Mouse (Mus musculus): ENCODE results near the gene Pipox. TPM values are rescaled to one million over a fixed set of nuclear protein-coding genes. Genes with fewer than 3 reads are reported as not detected.

Pipox gene
- polyA plus RNA-seq, 1 experiment from 2014 or later = 16.0 TPM

DNA sequence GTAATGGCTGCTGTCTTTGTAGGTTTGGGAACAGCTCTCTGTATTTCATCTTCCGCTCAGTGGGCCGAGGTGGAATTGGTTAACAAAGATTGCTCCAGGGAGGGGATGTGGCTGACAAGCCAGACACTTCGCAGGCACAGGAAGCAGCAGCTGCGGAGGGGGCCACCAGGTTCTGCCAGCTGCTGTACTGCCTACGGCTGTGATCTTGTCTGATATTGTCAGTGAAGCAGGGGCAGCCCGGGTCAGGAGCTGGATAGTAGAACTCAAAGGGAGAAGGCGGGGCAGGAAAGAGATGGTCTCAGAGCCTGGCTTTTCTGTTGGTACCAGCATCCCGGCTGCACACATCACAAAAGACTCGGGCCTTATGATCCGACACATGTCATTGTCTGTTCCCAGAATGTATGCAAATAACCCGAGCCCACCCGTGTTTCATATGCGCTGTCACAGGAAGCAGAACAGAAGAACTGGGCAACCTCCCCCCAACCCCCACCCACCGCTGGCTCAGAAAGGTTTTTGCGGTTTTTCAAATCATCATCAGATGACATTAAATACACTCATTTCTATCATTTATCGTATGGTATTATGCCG, 6.4 kb downstream of the Pipox start:
- Histone ChIP-seq H3K4me1 (ENCODE audit: insufficient read depth, low read length) (no peaks in the 10 kb centered on the region), H3K36me3 (ENCODE audit: insufficient read depth, low read length) (no peaks in the 10 kb centered on the region), H3K9me3 (ENCODE audit: low read length) (no peaks in the 10 kb centered on the region), H3K9ac (replicated peaks; ENCODE audit: low read length) (no peak overlapping the region), H3K27ac (ENCODE audit: low read length) (no peak overlapping the region), H3K27me3 (ENCODE audit: insufficient read depth, low read length) (0 out of 2 replicates have a peak, but pooled peaks cover 3% of the 10 kb centered on the region), H3K4me3 (ENCODE audit: low read length) (no peak overlapping the region), H3K4me2 (replicated peaks; ENCODE audit: low read depth, low read length) (no peak overlapping the region)
- no peak for ATAC-seq (ENCODE audit: low FRiP score, low TSS enrichment)
- WGBS = 47% methylated on average over 17 of the region's 17 CpGs

DNA sequence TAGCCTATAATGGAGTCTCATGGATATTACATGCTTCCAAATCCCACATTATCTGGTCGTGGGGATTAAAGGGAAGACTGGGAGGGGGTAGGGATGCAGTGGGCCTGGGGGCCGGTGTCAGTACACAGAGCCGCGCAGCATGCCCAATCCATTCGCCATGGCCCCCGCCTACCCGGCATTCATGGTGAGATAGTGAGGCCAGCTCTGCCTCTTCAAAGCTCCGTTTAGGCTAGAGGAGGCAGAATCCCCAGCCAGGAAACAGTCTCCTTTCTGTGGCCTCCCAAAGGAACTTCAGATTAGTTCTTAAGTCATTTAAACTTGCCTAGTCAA, 8.7 kb downstream of the Pipox start:
- Histone ChIP-seq H3K4me3 (ENCODE audit: low read length) (no peak overlapping the region), H3K36me3 (ENCODE audit: insufficient read depth, low read length) (no peaks in the 10 kb centered on the region), H3K4me2 (replicated peaks; ENCODE audit: low read depth, low read length) (no peak overlapping the region), H3K27me3 (ENCODE audit: insufficient read depth, low read length) (0 out of 2 replicates have a peak, but pooled peaks cover 3% of the 10 kb centered on the region), H3K27ac (ENCODE audit: low read length) (no peak overlapping the region), H3K9me3 (ENCODE audit: low read length) (no peaks in the 10 kb centered on the region), H3K4me1 (ENCODE audit: insufficient read depth, low read length) (no peaks in the 10 kb centered on the region), H3K9ac (replicated peaks; ENCODE audit: low read length) (no peak overlapping the region)
- WGBS = 44% methylated on average over 8 of the region's 8 CpGs
- no peak for ATAC-seq (ENCODE audit: low FRiP score, low TSS enrichment)

DNA sequence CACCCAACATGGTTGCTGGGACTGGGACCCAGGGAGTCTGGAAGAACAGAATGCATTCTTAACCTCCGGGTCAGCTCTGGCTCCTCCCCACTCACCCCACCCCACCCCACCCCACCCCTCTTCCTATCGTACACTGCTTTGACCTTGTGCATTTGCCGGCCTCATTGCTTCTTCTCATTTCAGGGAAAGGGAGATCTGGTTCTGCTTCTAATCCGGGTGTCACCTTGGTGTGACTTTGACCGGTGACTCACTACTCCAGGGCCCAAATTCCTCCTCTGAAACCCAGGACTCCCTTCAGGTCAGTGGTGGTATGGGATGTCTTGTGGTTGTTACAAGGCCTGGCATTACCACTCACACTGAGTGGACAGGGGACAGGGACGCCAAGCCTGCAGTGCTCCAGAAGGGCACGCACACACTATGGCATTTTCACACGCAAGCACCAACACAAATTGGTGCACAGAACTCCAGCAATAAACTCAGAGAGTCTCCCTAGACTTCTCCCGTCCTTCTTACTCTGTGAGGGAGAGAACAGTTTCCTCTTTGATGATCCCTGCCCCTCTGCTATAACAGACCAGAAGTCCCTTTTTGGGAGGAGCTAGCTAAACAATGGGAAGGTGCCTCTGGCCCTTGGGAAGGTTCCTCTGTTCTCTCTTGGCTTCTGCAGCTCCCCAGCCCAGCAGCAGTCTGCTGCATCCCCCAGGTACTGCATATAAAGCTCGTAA, 9.2 kb downstream of the Pipox start:
- ATAC-seq (ENCODE audit: low FRiP score, low TSS enrichment) = no peak
- Histone ChIP-seq H3K4me3 (ENCODE audit: low read length) (no peak overlapping the region), H3K36me3 (ENCODE audit: insufficient read depth, low read length) (no peaks in the 10 kb centered on the region), H3K9ac (replicated peaks; ENCODE audit: low read length) (no peak overlapping the region), H3K27me3 (ENCODE audit: insufficient read depth, low read length) (0 out of 2 replicates have a peak, but pooled peaks cover 3% of the 10 kb centered on the region), H3K4me2 (replicated peaks; ENCODE audit: low read depth, low read length) (no peak overlapping the region), H3K4me1 (ENCODE audit: insufficient read depth, low read length) (no peaks in the 10 kb centered on the region), H3K9me3 (ENCODE audit: low read length) (no peaks in the 10 kb centered on the region), H3K27ac (ENCODE audit: low read length) (no peak overlapping the region)
- 35% methylated on average over 10 of the region's 10 CpGs for WGBS

DNA sequence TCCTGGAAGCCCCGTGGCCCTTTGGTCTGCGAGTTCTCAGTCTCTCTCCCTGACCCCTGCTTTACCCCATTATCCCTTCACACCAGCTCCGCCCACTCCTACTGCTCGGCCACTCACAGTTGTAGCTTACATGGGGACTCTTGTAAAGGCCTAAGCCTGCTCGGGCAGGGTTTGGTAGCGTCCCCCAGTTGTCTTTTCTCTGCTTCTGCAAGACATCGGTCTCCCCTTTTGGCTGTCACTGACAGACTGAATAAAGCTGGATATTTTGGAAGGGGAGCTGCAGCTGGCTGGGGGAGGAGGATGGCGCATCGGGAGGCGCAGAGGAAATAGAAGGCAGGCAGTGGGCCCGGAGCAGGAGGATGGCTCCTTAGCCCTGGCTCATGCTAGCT, 17.1 kb downstream of the Pipox start:
- H3K27ac ChIP-seq (ENCODE audit: low read length) = no peak overlapping the region

DNA sequence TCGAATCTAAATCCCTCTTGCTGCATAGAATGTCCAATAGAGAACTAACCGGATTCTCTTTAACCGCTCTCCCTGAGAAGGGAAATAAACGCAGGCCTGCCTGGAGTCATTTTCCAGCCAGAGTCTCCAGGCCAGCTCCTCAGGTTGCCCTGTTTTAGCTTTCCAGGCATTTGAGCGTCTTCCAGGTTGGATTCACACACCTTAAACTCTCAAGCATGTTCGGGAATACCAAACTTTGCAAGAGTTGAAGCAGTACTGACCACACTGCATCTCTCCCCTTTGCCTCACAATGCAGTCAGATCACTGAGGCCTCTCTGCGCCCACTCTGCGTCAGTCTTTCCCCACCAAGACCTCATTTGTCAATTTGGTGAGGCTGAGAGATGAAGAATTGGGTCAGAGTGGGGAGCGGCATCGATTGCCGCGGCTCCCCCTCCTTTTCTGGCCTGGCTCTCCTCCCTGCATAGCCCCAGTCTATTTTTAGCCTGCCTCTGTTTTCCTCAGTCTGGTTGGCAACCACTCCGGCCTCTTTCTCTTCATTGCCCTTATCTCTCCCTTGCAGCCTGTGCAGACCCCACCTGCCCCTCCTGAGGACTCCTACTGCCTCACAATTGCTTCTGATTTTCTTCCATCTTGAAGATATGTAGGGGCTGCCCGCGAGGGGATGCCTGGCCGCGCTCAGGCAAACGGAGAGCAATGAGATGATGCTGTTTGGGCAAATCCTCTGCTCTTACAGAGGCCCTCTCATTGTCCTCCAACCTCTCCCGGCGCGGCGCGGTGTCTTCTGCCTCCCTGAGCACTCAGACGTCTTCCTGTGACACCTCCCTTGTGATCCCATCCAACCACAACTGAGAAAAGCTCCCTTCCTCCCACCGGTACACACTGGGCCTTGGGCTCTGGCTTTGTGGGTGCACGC, 17.8 kb downstream of the Pipox start:
- H3K4me3 ChIP-seq (ENCODE audit: low read length) = no peak overlapping the region
- H3K27me3 ChIP-seq (ENCODE audit: insufficient read depth, low read length) = no peaks in the 10 kb centered on the region; the same call in 1 of the 2 replicates
- no peaks in the 10 kb centered on the region for H3K9me3 ChIP-seq (ENCODE audit: low read length)
- WGBS = 64% methylated on average over 26 of the region's 26 CpGs
- no peaks in the 10 kb centered on the region for H3K36me3 ChIP-seq (ENCODE audit: insufficient read depth, low read length)
- ATAC-seq (ENCODE audit: low FRiP score, low TSS enrichment) = no peak
- no peak overlapping the region for H3K9ac ChIP-seq (replicated peaks; ENCODE audit: low read length)
- no peak overlapping the region for H3K4me2 ChIP-seq (replicated peaks; ENCODE audit: low read depth, low read length)
- peaks cover 3% of the 10 kb centered on the region for H3K4me1 ChIP-seq (ENCODE audit: insufficient read depth, low read length)
- H3K27ac ChIP-seq (ENCODE audit: low read length) = no peak overlapping the region

More for the DNA sequence above, 17.1 kb downstream of the Pipox start:
- Histone ChIP-seq H3K4me3 (ENCODE audit: low read length) (no peak overlapping the region), H3K9me3 (ENCODE audit: low read length) (no peaks in the 10 kb centered on the region), H3K27me3 (ENCODE audit: insufficient read depth, low read length) (no peaks in the 10 kb centered on the region), H3K4me2 (replicated peaks; ENCODE audit: low read depth, low read length) (no peak overlapping the region), H3K9ac (replicated peaks; ENCODE audit: low read length) (no peak overlapping the region), H3K4me1 (ENCODE audit: insufficient read depth, low read length) (peaks cover 3% of the 10 kb centered on the region), H3K36me3 (ENCODE audit: insufficient read depth, low read length) (no peaks in the 10 kb centered on the region)
- 52% methylated on average over 11 of the region's 11 CpGs for WGBS
- ATAC-seq (ENCODE audit: low FRiP score, low TSS enrichment) = no peak

DNA sequence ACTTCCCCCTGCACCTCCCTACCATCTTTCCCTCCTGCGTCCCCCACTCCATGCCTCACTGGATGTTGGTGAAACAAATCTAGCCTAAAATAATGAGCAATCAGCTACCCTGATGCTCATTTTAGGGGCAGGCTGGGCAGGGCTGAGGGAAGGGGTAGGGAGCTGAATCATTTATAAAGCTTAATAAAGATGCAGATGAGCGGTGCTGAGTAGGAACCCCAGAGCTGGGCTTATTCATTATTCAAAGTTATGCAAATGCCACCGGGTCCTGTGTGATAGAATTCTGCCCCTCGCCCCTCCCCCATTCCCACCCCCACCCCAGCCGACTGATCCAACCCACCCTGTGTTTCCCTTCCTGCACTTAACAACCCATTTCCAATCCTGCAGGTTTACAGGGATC, 18.6 kb downstream of the Pipox start:
- no peak overlapping the region for H3K9ac ChIP-seq (replicated peaks; ENCODE audit: low read length)
- H3K27me3 ChIP-seq (ENCODE audit: insufficient read depth, low read length) = no peaks in the 10 kb centered on the region; the same call in 1 of the 2 replicates
- WGBS = 49% methylated on average over 5 of the region's 5 CpGs
- no peak for ATAC-seq (ENCODE audit: low FRiP score, low TSS enrichment)
- no peak overlapping the region for H3K4me2 ChIP-seq (replicated peaks; ENCODE audit: low read depth, low read length)
- H3K27ac ChIP-seq (ENCODE audit: low read length) = no peak overlapping the region
- H3K36me3 ChIP-seq (ENCODE audit: insufficient read depth, low read length) = no peaks in the 10 kb centered on the region
- no peak overlapping the region for H3K4me3 ChIP-seq (ENCODE audit: low read length)
- no peaks in the 10 kb centered on the region for H3K9me3 ChIP-seq (ENCODE audit: low read length)
- H3K4me1 ChIP-seq (ENCODE audit: insufficient read depth, low read length) = peaks cover 3% of the 10 kb centered on the region

DNA sequence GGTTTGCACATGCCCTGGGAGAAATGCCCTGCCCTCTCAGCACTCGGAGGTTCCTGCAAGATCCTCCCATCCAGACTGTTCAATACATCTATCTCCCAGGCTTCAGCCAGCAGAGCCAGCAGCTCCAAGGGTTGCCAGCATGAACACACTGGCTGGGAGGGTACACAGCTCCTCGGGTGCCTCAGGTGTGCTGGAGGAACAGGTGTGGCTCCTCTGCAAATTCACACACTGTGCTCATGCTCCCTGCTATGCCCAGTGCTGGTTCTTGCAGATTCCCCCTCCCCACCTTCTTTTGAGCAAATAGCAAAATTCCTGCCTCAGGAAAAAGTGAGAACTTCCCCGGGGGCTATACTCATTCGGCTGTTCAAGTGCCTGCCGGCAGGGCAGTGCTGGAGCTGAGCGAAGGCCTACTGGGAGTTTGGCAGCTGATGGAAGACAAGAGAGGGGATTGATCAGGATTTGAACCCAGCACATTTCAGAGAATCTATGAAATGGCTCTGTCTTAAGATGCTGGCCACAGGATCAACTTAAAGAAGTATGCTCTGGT, 19.1 kb downstream of the Pipox start:
- Histone ChIP-seq H3K27me3 (ENCODE audit: insufficient read depth, low read length) (no peaks in the 10 kb centered on the region; the same call in 1 of the 2 replicates), H3K27ac (ENCODE audit: low read length) (no peak overlapping the region), H3K36me3 (ENCODE audit: insufficient read depth, low read length) (no peaks in the 10 kb centered on the region), H3K4me1 (ENCODE audit: insufficient read depth, low read length) (peaks cover 3% of the 10 kb centered on the region), H3K9me3 (ENCODE audit: low read length) (no peaks in the 10 kb centered on the region), H3K9ac (replicated peaks; ENCODE audit: low read length) (no peak overlapping the region), H3K4me2 (replicated peaks; ENCODE audit: low read depth, low read length) (no peak overlapping the region), H3K4me3 (ENCODE audit: low read length) (no peak overlapping the region)
- 53% methylated on average over 6 of the region's 6 CpGs for WGBS
- ATAC-seq (ENCODE audit: low FRiP score, low TSS enrichment) = no peak

DNA sequence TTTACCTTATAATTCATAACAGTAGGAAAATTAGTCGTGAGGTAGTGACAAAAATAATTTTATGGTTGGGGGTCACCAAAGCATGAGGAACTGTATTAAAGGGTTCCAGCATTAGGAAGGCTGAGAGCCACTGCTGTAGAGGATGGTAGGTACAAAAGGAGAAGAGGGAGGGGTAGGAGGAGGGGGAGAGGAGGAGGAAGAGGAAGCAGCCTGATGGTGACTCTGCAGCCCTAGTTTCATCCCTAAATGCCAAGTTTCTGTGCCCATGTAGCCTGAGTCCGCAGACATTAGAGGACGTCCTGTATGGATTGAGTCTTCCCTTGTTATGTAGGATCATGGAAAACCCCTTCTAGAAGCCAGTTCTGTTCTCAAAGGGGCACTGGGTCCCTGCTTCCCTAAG, 20.8 kb downstream of the Pipox start:
- Histone ChIP-seq H3K27ac (ENCODE audit: low read length) (no peak overlapping the region), H3K4me3 (ENCODE audit: low read length) (no peak overlapping the region), H3K4me1 (ENCODE audit: insufficient read depth, low read length) (peaks cover 3% of the 10 kb centered on the region), H3K4me2 (replicated peaks; ENCODE audit: low read depth, low read length) (no peak overlapping the region), H3K27me3 (ENCODE audit: insufficient read depth, low read length) (no peaks in the 10 kb centered on the region; the same call in 1 of the 2 replicates), H3K36me3 (ENCODE audit: insufficient read depth, low read length) (no peaks in the 10 kb centered on the region), H3K9me3 (ENCODE audit: low read length) (no peaks in the 10 kb centered on the region), H3K9ac (replicated peaks; ENCODE audit: low read length) (no peak overlapping the region)
- WGBS = 39% methylated on average over 3 of the region's 3 CpGs
- ATAC-seq (ENCODE audit: low FRiP score, low TSS enrichment) = no peak

DNA sequence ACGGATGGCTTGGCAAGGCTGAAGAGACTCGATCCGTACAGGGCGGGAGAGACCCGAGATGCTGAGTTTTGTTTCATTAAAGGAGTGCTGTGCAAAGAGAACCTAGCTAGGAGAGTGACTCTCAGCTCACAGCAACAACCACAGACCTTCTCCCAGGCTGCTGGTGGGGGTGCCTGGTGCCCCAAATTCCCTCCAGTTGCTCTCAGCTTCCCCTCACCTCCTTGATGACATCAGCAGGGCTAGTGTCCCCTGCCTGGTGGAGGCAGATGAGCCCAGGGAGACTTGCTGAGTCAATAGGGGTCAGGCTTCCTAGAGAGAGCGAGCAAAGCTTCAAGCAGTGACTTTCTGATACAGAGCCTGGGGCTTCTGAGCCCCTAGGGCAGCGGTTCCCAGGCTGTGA, 21.2 kb downstream of the Pipox start:
- no peak for ATAC-seq (ENCODE audit: low FRiP score, low TSS enrichment)
- no peaks in the 10 kb centered on the region; the same call in 1 of the 2 replicates for H3K27me3 ChIP-seq (ENCODE audit: insufficient read depth, low read length)
- H3K36me3 ChIP-seq (ENCODE audit: insufficient read depth, low read length) = no peaks in the 10 kb centered on the region
- WGBS = 4% methylated on average over 7 of the region's 7 CpGs
- H3K9me3 ChIP-seq (ENCODE audit: low read length) = no peaks in the 10 kb centered on the region
- no peak overlapping the region for H3K27ac ChIP-seq (ENCODE audit: low read length)
- no peak overlapping the region for H3K9ac ChIP-seq (replicated peaks; ENCODE audit: low read length)
- no peak overlapping the region for H3K4me3 ChIP-seq (ENCODE audit: low read length)
- no peak overlapping the region; the same call in 1 of the 2 replicates for H3K4me2 ChIP-seq (replicated peaks; ENCODE audit: low read depth, low read length)
- peaks cover 6% of the 10 kb centered on the region for H3K4me1 ChIP-seq (ENCODE audit: insufficient read depth, low read length)

Measured in kidney, embryonic 16.5 days (tissue).